Mouse (Mus musculus) MEL (cell line): ENCODE data around the gene Plxnc1. TPM values are rescaled to one million over a fixed set of nuclear protein-coding genes. Genes with fewer than 3 reads are reported as not detected.

ENCODE experiments used
- DNase-seq: peaks from one replicate; pipeline ENCODE4 v3.0.0; 2011; ENCODE audit warnings: low read depth, low spot score
- H3K27ac ChIP-seq: 2 replicates; pipeline ENCODE4 v1.5.1; 2012; ENCODE audit warnings: low read depth, mild to moderate bottlenecking, control low read depth, low read length, moderate library complexity; ENCODE audit not compliant: control insufficient read depth
- H3K27me3 ChIP-seq, 2 experiments: fragments of 150-350 bp in 1 of 2; sonication (generic) in 1 of 2; 2 replicates each; pipeline ENCODE4 v1.6.1; 2012; ENCODE audit warnings: low read length in 2 of 2, mild to moderate bottlenecking in 2 of 2, improper control_type of control experiment in 1 of 2, moderate library complexity in 1 of 2; ENCODE audit not compliant: insufficient read depth in 2 of 2, control insufficient read depth in 1 of 2
- H3K36me3 ChIP-seq, 2 experiments: 2 replicates each; pipeline ENCODE4 v1.6.1; 2012 to 2014; ENCODE audit warnings: low read length in 2 of 2, improper control_type of control experiment in 1 of 2, inconsistent platforms in 1 of 2, mild to moderate bottlenecking in 1 of 2; ENCODE audit not compliant: insufficient read depth in 2 of 2, control insufficient read depth in 1 of 2
- H3K4me1 ChIP-seq, 2 experiments: fragments of 150-350 bp in 1 of 2; sonication (generic) in 1 of 2; 2 replicates each; pipeline ENCODE4 v1.6.1; 2012; ENCODE audit warnings: low read length in 2 of 2, improper control_type of control experiment in 1 of 2, mild to moderate bottlenecking in 1 of 2; ENCODE audit not compliant: insufficient read depth in 2 of 2, control insufficient read depth in 1 of 2
- H3K4me3 ChIP-seq, 2 experiments: fragments of 150-350 bp in 1 of 2; sonication (generic) in 1 of 2; 2 replicates each; pipeline ENCODE4 v1.5.1; 2012; ENCODE audit warnings: low read depth in 2 of 2, low read length in 2 of 2, mild to moderate bottlenecking in 2 of 2, moderate library complexity in 2 of 2, control low read depth in 1 of 2, improper control_type of control experiment in 1 of 2; ENCODE audit not compliant: control insufficient read depth in 1 of 2, insufficient read depth in 1 of 2
- H3K79me2 ChIP-seq: 2 replicates; pipeline ENCODE4 v1.6.1; 2012; ENCODE audit warnings: mild to moderate bottlenecking, low read length, moderate library complexity; ENCODE audit not compliant: control insufficient read depth, poor library complexity, insufficient read depth
- H3K9ac ChIP-seq: 2 replicates; pipeline ENCODE4 v1.6.1; 2012; ENCODE audit warnings: low read depth, mild to moderate bottlenecking, control low read depth, low read length, moderate library complexity; ENCODE audit not compliant: control insufficient read depth, poor library complexity, severe bottlenecking
- H3K9me3 ChIP-seq: fragments of 150-350 bp; sonication (generic); replicated peaks from 2 replicates; pipeline ENCODE4 v1.6.1; 2012; ENCODE audit warnings: mild to moderate bottlenecking, low read length, improper control_type of control experiment, moderate library complexity; ENCODE audit not compliant: insufficient read depth
- BHLHE40 ChIP-seq: IDR thresholded peaks from 2 replicates; pipeline ENCODE4 v1.6.1; 2012; ENCODE audit warnings: low read depth, mild to moderate bottlenecking, inconsistent platforms, low read length, improper control_type of control experiment, borderline replicate concordance
- CHD1 ChIP-seq: IDR thresholded peaks from 2 replicates; pipeline ENCODE4 v1.6.1; 2012; ENCODE audit warnings: low read depth, mild to moderate bottlenecking, inconsistent platforms, low read length, improper control_type of control experiment
- CHD2 ChIP-seq: IDR thresholded peaks from 2 replicates; pipeline ENCODE4 v1.6.1; 2011; ENCODE audit warnings: low read length, improper control_type of control experiment
- CTCF ChIP-seq, 3 experiments: IDR thresholded peaks in 2 of 3; conservative IDR thresholded peaks in 1 of 3; 2 replicates each; pipeline ENCODE4 v1.5.1; 2011 to 2012; ENCODE audit warnings: low read length in 3 of 3, low read depth in 2 of 3, mild to moderate bottlenecking in 2 of 3, improper control_type of control experiment in 1 of 3, inconsistent platforms in 1 of 3, mixed read lengths in 1 of 3, moderate library complexity in 1 of 3; ENCODE audit not compliant: control insufficient read depth in 1 of 3, insufficient read depth in 1 of 3, poor library complexity in 1 of 3, severe bottlenecking in 1 of 3
- E2F4 ChIP-seq: IDR thresholded peaks from 2 replicates; pipeline ENCODE4 v1.6.1; 2011; ENCODE audit warnings: low read depth, low read length, improper control_type of control experiment, borderline replicate concordance
- ELF1 ChIP-seq: IDR thresholded peaks from 2 replicates; pipeline ENCODE4 v1.6.1; 2014; ENCODE audit warnings: low read depth, mild to moderate bottlenecking, inconsistent platforms, low read length, improper control_type of control experiment, moderate library complexity
- EP300 ChIP-seq, 2 experiments: IDR thresholded peaks; 2 replicates each; pipeline ENCODE4 v1.6.1; 2011; ENCODE audit warnings: improper control_type of control experiment in 2 of 2, low read length in 2 of 2, low read depth in 1 of 2, mild to moderate bottlenecking in 1 of 2
- ETS1 ChIP-seq: IDR thresholded peaks from 2 replicates; pipeline ENCODE4 v1.6.1; 2012; ENCODE audit warnings: low read depth, mild to moderate bottlenecking, inconsistent platforms, low read length, improper control_type of control experiment, moderate library complexity
- GATA1 ChIP-seq: IDR thresholded peaks from 2 replicates; pipeline ENCODE4 v1.6.1; 2011; ENCODE audit warnings: low read depth, low read length, improper control_type of control experiment
- HCFC1 ChIP-seq: IDR thresholded peaks from 2 replicates; pipeline ENCODE4 v1.6.1; 2012; ENCODE audit warnings: low read depth, mild to moderate bottlenecking, inconsistent platforms, low read length, improper control_type of control experiment, moderate library complexity
- JUND ChIP-seq: IDR thresholded peaks from 2 replicates; pipeline ENCODE4 v1.6.1; 2011; ENCODE audit warnings: low read depth, mild to moderate bottlenecking, improper control_type of control experiment, low read length
- KAT2A ChIP-seq: conservative IDR thresholded peaks from 2 replicates; pipeline ENCODE4 v1.6.1; 2012; ENCODE audit warnings: low read depth, low read length, improper control_type of control experiment, inconsistent platforms
- MAZ ChIP-seq: IDR thresholded peaks from 2 replicates; pipeline ENCODE4 v1.6.1; 2012; ENCODE audit warnings: low read depth, mild to moderate bottlenecking, inconsistent platforms, low read length, improper control_type of control experiment
- MEF2A ChIP-seq: IDR thresholded peaks from 2 replicates; pipeline ENCODE4 v1.6.1; 2014; ENCODE audit warnings: low read depth, mild to moderate bottlenecking, inconsistent platforms, low read length, improper control_type of control experiment; ENCODE audit not compliant: poor library complexity, insufficient replicate concordance, severe bottlenecking; ENCODE audit errors: extremely low read depth
- MYB ChIP-seq: IDR thresholded peaks from 2 replicates; pipeline ENCODE4 v1.6.1; 2011; ENCODE audit warnings: mild to moderate bottlenecking, low read depth, low read length, improper control_type of control experiment
- MYC ChIP-seq: IDR thresholded peaks from 2 replicates; pipeline ENCODE4 v1.6.1; 2011; ENCODE audit warnings: low read depth, mild to moderate bottlenecking, low read length, improper control_type of control experiment, moderate library complexity
- NELFE ChIP-seq: IDR thresholded peaks from 2 replicates; pipeline ENCODE4 v1.6.1; 2011; ENCODE audit warnings: low read depth, low read length, improper control_type of control experiment
- NRF1 ChIP-seq: IDR thresholded peaks from 2 replicates; pipeline ENCODE4 v1.6.1; 2014; ENCODE audit warnings: low read depth, mild to moderate bottlenecking, inconsistent platforms, low read length, improper control_type of control experiment, moderate library complexity; ENCODE audit not compliant: poor library complexity, insufficient read depth, severe bottlenecking
- POLR2A ChIP-seq, 2 experiments: IDR thresholded peaks; 2 replicates each; pipeline ENCODE4 v1.6.1; 2011 to 2012; ENCODE audit warnings: low read length in 2 of 2, mild to moderate bottlenecking in 2 of 2, control low read depth in 1 of 2, improper control_type of control experiment in 1 of 2, low read depth in 1 of 2, moderate library complexity in 1 of 2; ENCODE audit not compliant: control insufficient read depth in 1 of 2, insufficient read depth in 1 of 2, poor library complexity in 1 of 2
- POLR2AphosphoS2 ChIP-seq: IDR thresholded peaks from 2 replicates; pipeline ENCODE4 v1.6.1; 2011; ENCODE audit warnings: low read length, improper control_type of control experiment
- POLR2AphosphoS5 ChIP-seq: IDR thresholded peaks from 2 replicates; pipeline ENCODE4 v1.6.1; 2012; ENCODE audit warnings: low read depth, borderline replicate concordance, mild to moderate bottlenecking, inconsistent platforms, low read length, moderate library complexity, mixed read lengths
- RAD21 ChIP-seq: IDR thresholded peaks from 2 replicates; pipeline ENCODE4 v1.6.1; 2011; ENCODE audit warnings: mild to moderate bottlenecking, low read depth, low read length, improper control_type of control experiment
- RCOR1 ChIP-seq: IDR thresholded peaks from 2 replicates; pipeline ENCODE4 v1.6.1; 2012; ENCODE audit warnings: low read depth, mild to moderate bottlenecking, inconsistent platforms, low read length, improper control_type of control experiment
- SIN3A ChIP-seq: IDR thresholded peaks from 2 replicates; pipeline ENCODE4 v1.6.1; 2012; ENCODE audit warnings: low read length, improper control_type of control experiment, inconsistent platforms
- TAL1 ChIP-seq: IDR thresholded peaks from 2 replicates; pipeline ENCODE4 v1.6.1; 2012; ENCODE audit warnings: mild to moderate bottlenecking, inconsistent platforms, low read length, moderate library complexity, mixed read lengths
- TBP ChIP-seq: IDR thresholded peaks from 2 replicates; pipeline ENCODE4 v1.8.0; 2011; ENCODE audit warnings: low read depth, low read length, improper control_type of control experiment
- TCF12 ChIP-seq: IDR thresholded peaks from 2 replicates; pipeline ENCODE4 v1.6.1; 2014; ENCODE audit warnings: low read depth, mild to moderate bottlenecking, inconsistent platforms, low read length, improper control_type of control experiment, moderate library complexity
- UBTF ChIP-seq: IDR thresholded peaks from 2 replicates; pipeline ENCODE4 v1.6.1; 2012; ENCODE audit warnings: low read depth, mild to moderate bottlenecking, inconsistent platforms, low read length, improper control_type of control experiment, moderate library complexity, borderline replicate concordance; ENCODE audit not compliant: insufficient read depth
- USF1 ChIP-seq: IDR thresholded peaks from 2 replicates; pipeline ENCODE4 v1.6.1; 2014; ENCODE audit warnings: low read depth, mild to moderate bottlenecking, inconsistent platforms, low read length, improper control_type of control experiment, moderate library complexity
- USF2 ChIP-seq, 2 experiments: IDR thresholded peaks; 2 replicates each; pipeline ENCODE4 v1.6.1; 2011 to 2012; ENCODE audit warnings: improper control_type of control experiment in 2 of 2, low read length in 2 of 2, borderline replicate concordance in 1 of 2, inconsistent platforms in 1 of 2, low read depth in 1 of 2, mild to moderate bottlenecking in 1 of 2; ENCODE audit not compliant: insufficient read depth in 1 of 2
- ZC3H11A ChIP-seq: IDR thresholded peaks from 2 replicates; pipeline ENCODE4 v1.6.1; 2012; ENCODE audit warnings: low read depth, mild to moderate bottlenecking, inconsistent platforms, low read length, improper control_type of control experiment
- ZKSCAN1 ChIP-seq: IDR thresholded peaks from 2 replicates; pipeline ENCODE4 v1.6.1; 2012; ENCODE audit warnings: low read depth, mild to moderate bottlenecking, inconsistent platforms, low read length, improper control_type of control experiment, moderate library complexity
- ZMIZ1 ChIP-seq: IDR thresholded peaks from 2 replicates; pipeline ENCODE4 v1.6.1; 2012; ENCODE audit warnings: low read depth, mild to moderate bottlenecking, inconsistent platforms, low read length, improper control_type of control experiment, moderate library complexity
- ZNF384 ChIP-seq: IDR thresholded peaks from 2 replicates; pipeline ENCODE4 v1.6.1; 2012; ENCODE audit warnings: low read depth, mild to moderate bottlenecking, inconsistent platforms, low read length, improper control_type of control experiment
- polyA plus RNA-seq, 2 experiments: library from polyadenylated mRNA; stranded (reverse) in 1 of 2; unstranded in 1 of 2; fragments of >175 nt in 1 of 2; fragments of >200 nt in 1 of 2; gene quantifications; 2 replicates each; pipeline versions ENCODE4 v1.2.1 to v1.2.4; 2012; ENCODE audit warnings: low replicate concordance in 2 of 2, low read depth in 1 of 2; ENCODE audit not compliant: insufficient read length in 2 of 2, insufficient read depth in 1 of 2, missing spikeins in 1 of 2
- total RNA-seq: library from RNA; depleted of rRNA; stranded (reverse); fragments of 300-350 nt; gene quantifications from 2 replicates; pipeline ENCODE4 v1.2.3, GENCODE M21; 2012

Plxnc1 gene
- total and polyA plus RNA-seq, 3 experiments = 15.1 to 30.1 TPM; not detected in 1

DNA sequence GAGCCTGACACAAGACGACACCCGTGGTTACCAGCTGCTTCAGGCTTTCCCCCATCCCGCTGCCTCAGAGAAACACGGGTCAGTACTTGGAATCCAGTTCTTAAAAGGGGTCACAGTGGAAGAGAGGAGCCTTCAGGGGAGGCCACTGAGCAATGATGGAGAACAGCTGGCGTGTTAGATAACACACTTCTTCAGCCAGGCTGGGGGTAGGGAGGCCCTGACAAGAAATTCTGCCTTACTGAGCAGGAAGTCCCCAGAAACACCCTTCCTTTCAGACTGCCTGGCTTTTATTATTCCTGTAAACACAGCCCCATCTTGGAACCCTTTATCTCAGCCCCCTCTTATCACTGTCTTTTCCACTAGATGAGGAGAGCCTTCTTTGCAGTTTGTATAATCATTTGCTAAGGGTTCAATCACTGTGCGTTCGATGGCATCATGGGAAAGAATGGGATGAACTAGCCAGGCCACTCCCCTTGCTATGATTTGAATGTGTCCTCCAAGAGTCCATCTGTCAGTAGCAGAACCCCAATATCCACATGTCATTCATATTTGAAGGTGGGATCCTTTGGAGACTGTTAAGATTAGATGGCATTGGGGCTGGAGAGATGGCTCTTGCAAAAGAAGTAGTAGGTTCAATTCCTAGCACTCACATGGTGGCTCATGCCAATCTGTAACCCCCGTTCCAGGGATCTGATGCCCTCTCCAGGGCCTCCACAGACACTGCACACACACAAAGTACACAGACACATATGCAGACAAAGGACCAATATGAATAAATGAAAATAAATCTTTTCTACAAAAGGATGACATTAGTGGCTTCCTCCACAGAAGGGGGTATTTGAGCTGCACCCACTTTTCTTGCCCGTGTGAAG, 12.4 kb downstream of the Plxnc1 start:
- Histone ChIP-seq H3K9me3 (no peaks in the 10 kb centered on the region), H3K79me2 (peaks cover 29% of the 10 kb centered on the region), H3K4me1 (peaks cover 37 to 52% of the 10 kb centered on the region in 2 experiments), H3K27ac (peak overlapping the region; percentile 88), H3K4me3 (peak overlapping the region; percentile 0 to 2; a peak in 1 of 4 replicates), H3K36me3 (peaks cover 9 to 73% of the 10 kb centered on the region in 2 experiments), H3K9ac (peak overlapping the region; percentile 28), H3K27me3 (no peaks in the 10 kb centered on the region)
- peak; percentile 92 for DNase-seq
- TF ChIP-seq JUND = peak; percentile 55; the same call in 1 of the 2 replicates
- TF ChIP-seq NELFE = no peak
- TF ChIP-seq BHLHE40 = peak; percentile 58; the same call in 1 of the 2 replicates
- no peak for TF ChIP-seq CHD1
- TF ChIP-seq TCF12 = peak; percentile 96
- no peak for TF ChIP-seq NRF1
- no peak for TF ChIP-seq UBTF
- TF ChIP-seq MAZ = peak; percentile 85
- peak; percentile 84 for TF ChIP-seq ELF1
- TF ChIP-seq ZMIZ1 = 0 out of 2 replicates have a peak, but pooled peaks have one; percentile 54
- no peak; the same call in 1 of the 2 replicates for TF ChIP-seq MYC
- TF ChIP-seq RCOR1 = peak; percentile 79; the same call in 1 of the 2 replicates
- TF ChIP-seq RAD21 = peak; percentile 32
- TF ChIP-seq EP300 (IDR thresholded peaks at IDR 0.05; ENCODE audit: low read depth in 1 of 2, low read length in 2 of 2) = peak; percentile 94
- no peak for TF ChIP-seq POLR2AphosphoS5
- no peak for TF ChIP-seq USF2 (IDR thresholded peaks at IDR 0.05; ENCODE audit: borderline replicate concordance in 1 of 2, insufficient read depth in 1 of 2, low read depth in 1 of 2, low read length in 2 of 2)
- peak; percentile 85 for TF ChIP-seq SIN3A
- TF ChIP-seq CTCF (IDR thresholded peaks at IDR 0.05 in 2 of 3, conservative IDR thresholded peaks at IDR 0.05 in 1 of 3; ENCODE audit: control insufficient read depth in 1 of 3, insufficient read depth in 1 of 3, low read depth in 2 of 3, low read length in 3 of 3, poor library complexity in 1 of 3, severe bottlenecking in 1 of 3) = peak in 2 of 3 experiments; percentile 32 to 33; a peak in 3 of 6 replicates
- no peak for TF ChIP-seq E2F4
- no peak for TF ChIP-seq MEF2A
- TF ChIP-seq ETS1 = peak; percentile 99
- TF ChIP-seq POLR2AphosphoS2 = 0 out of 2 replicates have a peak, but pooled peaks have one; percentile 37
- peak in 1 of 2 experiments; percentile 38; a peak in 2 of 4 replicates for TF ChIP-seq POLR2A (IDR thresholded peaks at IDR 0.05; ENCODE audit: control insufficient read depth in 1 of 2, insufficient read depth in 1 of 2, low read depth in 1 of 2, low read length in 2 of 2, poor library complexity in 1 of 2)
- peak; percentile 99 for TF ChIP-seq TAL1
- peak; percentile 56; the same call in 1 of the 2 replicates for TF ChIP-seq TBP
- TF ChIP-seq MYB = peak; percentile 66; the same call in 1 of the 2 replicates
- no peak for TF ChIP-seq KAT2A
- TF ChIP-seq HCFC1 = peak; percentile 27; the same call in 1 of the 2 replicates
- peak; percentile 97 for TF ChIP-seq GATA1
- no peak for TF ChIP-seq ZKSCAN1
- TF ChIP-seq ZNF384 = peak; percentile 6; the same call in 1 of the 2 replicates
- TF ChIP-seq USF1 = no peak
- TF ChIP-seq ZC3H11A = no peak
- peak; percentile 74 for TF ChIP-seq CHD2
